Mouse (Mus musculus) cerebellum, postnatal 36 days (tissue): ENCODE data around the gene Slc9c1.
"Not testable (repeated sequence)": the region's sequence is repeated elsewhere in the genome, so short reads cannot be mapped to it uniquely, and the experiment has no call there.

ENCODE experiments used
- DNase-seq, 2 experiments: peaks; one replicate each; pipeline ENCODE4 v3.0.0; 2021 to 2022; ENCODE audit warnings: mixed read lengths in 2 of 2

The Slc9c1 gene

GRCm38 (mm10) chr16:45535009-45535408 is at the start of gene Slc9c1:
TSS of gene Slc9c1 (plus strand) at chr16:45535309.
- no peak for DNase-seq

GRCm38 (mm10) chr16:45492927-45493326 is 42.2 kb upstream of the Slc9c1 start, which contains the start of gene Gm609:
TSS of gene Gm609 (minus strand) at chr16:45492969.
- DNase-seq = no peak

- no peak for DNase-seq
These were observed 39.8 kb upstream of the Slc9c1 start for GRCm38 (mm10) chr16:45495326-45495725.

GRCm38 (mm10) chr16:45525551-45525950 is 9.6 kb upstream of the Slc9c1 start:
- DNase-seq = no peak

- no peak for DNase-seq
These were observed 3.2 kb upstream of the Slc9c1 start, which contains the start of gene Gm17783 for GRCm38 (mm10) chr16:45531950-45532349. TSS of gene Gm17783 (minus strand) at chr16:45532050.

GRCm38 (mm10) chr16:45538342-45538741 is 3.2 kb downstream of the Slc9c1 start:
- DNase-seq = not testable (repeated sequence)

- no peak for DNase-seq
These were observed 7.0 kb downstream of the Slc9c1 start for GRCm38 (mm10) chr16:45542108-45542507.

- DNase-seq = no peak
These were observed 9.2 kb downstream of the Slc9c1 start for GRCm38 (mm10) chr16:45544341-45544740.

GRCm38 (mm10) chr16:45547982-45548381 is 12.9 kb downstream of the Slc9c1 start:
- no peak for DNase-seq

- no peak for DNase-seq
These were observed 16.5 kb downstream of the Slc9c1 start for GRCm38 (mm10) chr16:45551579-45551978.

GRCm38 (mm10) chr16:45561747-45562146 is 26.6 kb downstream of the Slc9c1 start:
- DNase-seq = no peak

- no peak for DNase-seq
These were observed 37.2 kb downstream of the Slc9c1 start for GRCm38 (mm10) chr16:45572307-45572706.

- DNase-seq = no peak
These were observed 44.8 kb downstream of the Slc9c1 start for GRCm38 (mm10) chr16:45579883-45580282.

- peak in 1 of 2 experiments; percentile 5 for DNase-seq
These were observed 47.4 kb downstream of the Slc9c1 start for GRCm38 (mm10) chr16:45582512-45582911.

GRCm38 (mm10) chr16:45593656-45594055 is 58.5 kb downstream of the Slc9c1 start:
- DNase-seq = no peak

GRCm38 (mm10) chr16:45595494-45595893 is 60.4 kb downstream of the Slc9c1 start:
- no peak for DNase-seq

GRCm38 (mm10) chr16:45608481-45608954 is 73.4 kb downstream of the Slc9c1 start:
- no peak for DNase-seq

GRCm38 (mm10) chr16:45609300-45609699 is 74.2 kb downstream of the Slc9c1 start:
- peak in 1 of 2 experiments; percentile 6 for DNase-seq

- DNase-seq = no peak
These were observed 75.2 kb downstream of the Slc9c1 start, which contains the start of gene Gcsam for GRCm38 (mm10) chr16:45610267-45610666. TSS of gene Gcsam (plus strand) at chr16:45610380.

- no peak for DNase-seq
These were observed 78.1 kb downstream of the Slc9c1 start for GRCm38 (mm10) chr16:45613247-45613646.

GRCm38 (mm10) chr16:45615944-45616343 is 80.8 kb downstream of the Slc9c1 start:
- no peak for DNase-seq

GRCm38 (mm10) chr16:45619751-45620375 is 84.8 kb downstream of the Slc9c1 start:
- DNase-seq = no peak

- DNase-seq = no peak
These were observed 88.1 kb downstream of the Slc9c1 start for GRCm38 (mm10) chr16:45623230-45623629.

- DNase-seq = no peak
These were observed 89.7 kb downstream of the Slc9c1 start for GRCm38 (mm10) chr16:45624791-45625190.

- no peak for DNase-seq
These were observed 90.2 kb downstream of the Slc9c1 start for GRCm38 (mm10) chr16:45625342-45625741.
